Mouse (Mus musculus) forebrain, embryonic 15.5 days (tissue): ENCODE measurements around the gene Cd7. TPM values are rescaled to one million over a fixed set of nuclear protein-coding genes. Genes with fewer than 3 reads are reported as not detected.
"Not testable (repeated sequence)": the region's sequence is repeated elsewhere in the genome, so short reads cannot be mapped to it uniquely, and the experiment has no call there.

Experiments used
- ATAC-seq: fragments of 200-750 bp; cut with Nextera tagmentation; replicated peaks from 2 replicates; pipeline ENCODE4 v1.8.0; 2017; ENCODE audit warnings: mild to moderate bottlenecking, moderate TSS enrichment, moderate library complexity
- H3K27ac ChIP-seq: fragments of 300-500 bp; sonication (generic); replicated peaks from 2 replicates; pipeline ENCODE4 v1.5.1; 2015; ENCODE audit warnings: mild to moderate bottlenecking, inconsistent platforms
- H3K27me3 ChIP-seq: fragments of 300-500 bp; sonication (generic); 2 replicates; pipeline ENCODE4 v1.6.1; 2015; ENCODE audit warnings: inconsistent platforms
- H3K36me3 ChIP-seq: fragments of 300-500 bp; sonication (generic); 2 replicates; pipeline ENCODE4 v1.6.1; 2015; ENCODE audit warnings: mild to moderate bottlenecking, inconsistent platforms
- H3K4me1 ChIP-seq: fragments of 300-500 bp; sonication (generic); 2 replicates; pipeline ENCODE4 v1.6.1; 2015; ENCODE audit warnings: inconsistent platforms
- H3K4me2 ChIP-seq: fragments of 300-500 bp; sonication (generic); replicated peaks from 2 replicates; pipeline ENCODE4 v1.6.1; 2015; ENCODE audit warnings: mild to moderate bottlenecking, inconsistent platforms
- H3K4me3 ChIP-seq: fragments of 300-500 bp; sonication (generic); 2 replicates; pipeline ENCODE4 v1.5.1; 2015; ENCODE audit warnings: mild to moderate bottlenecking, inconsistent platforms
- H3K9ac ChIP-seq: fragments of 300-500 bp; sonication (generic); replicated peaks from 2 replicates; pipeline ENCODE4 v1.6.1; 2015; ENCODE audit warnings: mild to moderate bottlenecking, inconsistent platforms
- H3K9me3 ChIP-seq: fragments of 300-500 bp; sonication (generic); 2 replicates; pipeline ENCODE4 v1.6.1; 2016; ENCODE audit warnings: inconsistent platforms
- WGBS: fragments of 180-500 bp; shearing (Covaris S2); methylation state at CpG from one replicate; pipeline ENCODE4 v1.1.7; 2015; ENCODE audit warnings: mixed read lengths; 5-methylcytosine and 5-hydroxymethylcytosine counted together
- polyA plus RNA-seq: library from polyadenylated mRNA; unstranded; fragments of >200 nt; fragmentation: Nextera tagmentation; extraction: Ambion mirVana; gene quantifications from 2 replicates; pipeline ENCODE4 v1.2.1, GENCODE M21; 2015

Cd7 gene
- polyA plus RNA-seq = not detected in 2 replicates

DNA sequence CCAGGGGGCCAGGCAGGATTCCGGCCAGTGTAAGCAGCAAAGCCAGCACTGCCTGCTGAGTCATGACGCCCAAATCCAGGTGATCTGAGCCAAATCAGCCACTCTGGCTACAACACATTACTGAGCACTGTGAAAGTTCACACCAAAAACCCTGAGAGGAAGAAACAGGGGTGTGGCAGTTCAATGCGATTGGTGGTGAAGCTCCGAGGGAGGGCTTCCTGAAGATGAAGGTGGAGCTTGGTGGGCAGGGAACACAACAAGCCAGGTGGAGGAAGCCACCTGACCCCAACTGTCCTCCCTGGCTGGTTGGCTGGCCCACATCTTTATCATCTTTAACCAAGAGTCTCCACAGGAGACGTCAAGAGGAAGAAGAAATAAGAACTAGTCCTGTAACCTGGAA, at the start of gene Cd7:
TSS of gene Cd7 (minus strand) at position 117 of the 400 bp plus-strand sequence.
- H3K4me1 ChIP-seq = no peaks in the 10 kb centered on the region
- no peaks in the 10 kb centered on the region for H3K27me3 ChIP-seq
- 78% methylated on average over 5 of the region's 5 CpGs for WGBS
- H3K27ac ChIP-seq = no peak within 1 kb of the TSS
- H3K9ac ChIP-seq = no peak within 1 kb of the TSS
- ATAC-seq = no peak
- no peaks in the 10 kb centered on the region for H3K36me3 ChIP-seq
- H3K4me3 ChIP-seq = no peak within 1 kb of the TSS
- no peaks in the 10 kb centered on the region for H3K9me3 ChIP-seq
- no peak within 1 kb of the TSS for H3K4me2 ChIP-seq

DNA sequence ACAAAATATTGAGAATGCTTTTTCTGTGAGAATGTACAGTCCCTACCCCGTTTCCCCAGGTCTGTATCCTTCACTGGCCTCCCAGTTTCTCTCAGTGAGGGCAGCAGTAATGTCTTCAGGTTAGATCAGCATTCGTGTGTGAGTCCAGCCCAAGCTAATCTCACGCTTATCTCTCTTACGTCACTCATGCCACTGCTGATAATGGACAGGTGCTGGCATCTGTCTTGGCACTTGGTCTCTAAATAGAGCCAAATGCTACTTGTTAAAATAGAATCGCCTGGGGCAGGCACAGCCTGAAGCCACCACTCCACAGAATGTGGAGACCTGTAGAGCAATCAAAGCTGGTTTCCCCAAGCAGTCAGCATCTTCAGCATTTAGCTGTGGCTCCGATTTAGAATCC, 49.8 kb upstream of the Cd7 start:
- Histone ChIP-seq H3K27me3 (no peaks in the 10 kb centered on the region), H3K9ac (no peak overlapping the region), H3K4me2 (no peak overlapping the region), H3K27ac (no peak overlapping the region), H3K9me3 (no peaks in the 10 kb centered on the region), H3K4me3 (no peak overlapping the region), H3K36me3 (no peaks in the 10 kb centered on the region), H3K4me1 (no peaks in the 10 kb centered on the region)
- WGBS = 88% methylated on average over 6 of the region's 6 CpGs
- no peak for ATAC-seq

DNA sequence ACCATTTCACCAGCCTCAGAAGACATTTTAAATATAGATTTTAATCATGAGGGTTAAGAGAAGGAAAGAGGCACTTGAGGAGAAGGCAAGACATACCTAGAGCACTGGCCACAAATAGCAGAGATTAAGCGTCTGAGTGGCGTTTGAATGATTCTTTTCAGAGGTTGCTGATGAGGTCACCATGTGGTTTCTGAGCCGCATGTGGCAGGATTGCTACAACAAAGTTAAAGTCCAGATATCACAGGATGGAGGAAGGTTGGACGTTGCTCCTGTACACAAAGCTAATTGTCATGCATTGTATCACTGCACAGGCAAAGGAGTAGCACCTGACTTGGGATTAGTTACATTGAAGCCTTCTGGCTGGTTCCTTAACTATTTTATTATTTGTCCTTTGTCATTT, 47.1 kb upstream of the Cd7 start:
- WGBS = 33% methylated on average over 4 of the region's 4 CpGs

DNA sequence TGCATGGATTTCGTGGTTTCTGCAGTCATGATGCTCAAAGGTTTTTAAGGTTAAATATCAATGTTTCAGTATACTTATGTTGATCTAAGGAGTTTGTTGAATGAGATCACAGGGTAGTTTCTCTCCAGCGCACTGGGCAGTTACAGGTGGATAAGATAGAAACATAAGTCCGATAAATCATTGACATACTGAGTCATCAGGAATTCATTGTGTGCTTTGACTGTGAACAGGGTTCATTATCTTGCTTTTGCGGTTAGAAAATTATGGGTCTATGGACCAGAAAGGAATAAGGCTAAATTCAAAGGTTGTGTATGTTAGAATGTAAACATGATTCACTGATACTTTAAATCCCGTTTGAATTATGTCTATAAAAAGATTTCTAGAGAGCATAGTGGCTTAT, 46.0 kb upstream of the Cd7 start:
- Histone ChIP-seq H3K4me3 (no peak overlapping the region), H3K9me3 (no peaks in the 10 kb centered on the region), H3K36me3 (no peaks in the 10 kb centered on the region), H3K27ac (no peak overlapping the region), H3K4me1 (no peaks in the 10 kb centered on the region), H3K27me3 (no peaks in the 10 kb centered on the region), H3K9ac (no peak overlapping the region), H3K4me2 (no peak overlapping the region)
- ATAC-seq = no peak
- WGBS = 83% methylated on average over 5 of the region's 5 CpGs

More for the DNA sequence above, 47.1 kb upstream of the Cd7 start:
- Histone ChIP-seq H3K4me1 (no peaks in the 10 kb centered on the region), H3K27me3 (no peaks in the 10 kb centered on the region), H3K9me3 (no peaks in the 10 kb centered on the region), H3K4me2 (no peak overlapping the region), H3K27ac (no peak overlapping the region), H3K9ac (no peak overlapping the region), H3K36me3 (no peaks in the 10 kb centered on the region), H3K4me3 (no peak overlapping the region)
- ATAC-seq = no peak

DNA sequence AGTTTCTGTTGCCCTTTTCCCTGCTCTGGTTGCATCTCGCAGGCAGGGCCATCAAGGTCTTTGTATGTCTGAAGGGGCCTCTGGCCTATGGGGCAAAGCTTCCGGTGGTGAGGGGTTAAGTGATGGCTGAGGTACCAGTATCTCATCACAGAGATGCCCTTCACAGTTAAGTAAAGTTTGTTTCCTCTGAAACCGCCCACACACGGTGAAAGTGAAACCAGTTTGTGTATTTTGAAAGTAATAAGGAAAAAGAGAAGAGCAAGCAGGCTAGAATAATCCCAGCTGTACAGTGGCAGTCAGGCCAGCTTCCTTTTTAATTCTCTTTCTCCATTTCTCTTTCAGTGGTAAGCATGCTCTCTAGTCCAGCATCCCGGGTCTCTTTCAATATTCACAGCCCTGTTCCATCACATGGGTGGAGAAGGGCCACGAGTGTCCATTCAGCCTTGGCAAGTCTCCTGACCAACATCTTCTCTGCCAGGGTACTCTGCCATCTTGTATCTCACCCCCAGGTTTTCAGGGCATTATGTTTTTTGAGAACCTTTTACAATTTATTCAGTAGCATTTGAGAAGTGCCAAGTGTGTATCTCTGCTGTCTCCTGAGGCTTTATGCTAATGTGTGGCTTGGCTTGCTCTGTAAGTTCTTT, 43.8 kb upstream of the Cd7 start:
- H3K4me3 ChIP-seq = no peak overlapping the region
- no peaks in the 10 kb centered on the region for H3K36me3 ChIP-seq
- no peaks in the 10 kb centered on the region for H3K27me3 ChIP-seq
- no peak overlapping the region for H3K27ac ChIP-seq
- no peak overlapping the region for H3K9ac ChIP-seq
- no peaks in the 10 kb centered on the region for H3K9me3 ChIP-seq
- H3K4me2 ChIP-seq = no peak overlapping the region
- 83% methylated on average over 6 of the region's 6 CpGs for WGBS
- ATAC-seq = no peak
- no peaks in the 10 kb centered on the region for H3K4me1 ChIP-seq

DNA sequence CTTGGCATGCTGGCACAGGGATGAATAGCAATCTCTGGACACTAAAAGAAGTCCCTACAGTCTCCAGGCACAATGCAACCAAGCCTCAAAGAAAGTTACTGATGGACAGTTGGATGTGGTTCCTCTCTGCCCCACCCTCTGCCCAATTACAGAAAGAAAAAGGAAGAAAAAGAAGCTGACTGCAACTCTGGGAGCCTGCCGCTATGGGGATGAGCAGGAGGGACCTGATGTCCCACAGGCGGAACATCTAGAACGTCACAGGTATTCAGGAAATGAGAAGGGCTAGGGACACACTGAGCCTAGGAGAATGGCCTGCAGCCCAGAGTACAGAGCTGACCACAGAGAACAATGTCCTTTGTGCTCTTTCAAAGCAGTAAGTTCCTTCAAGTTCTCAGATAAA, 43.0 kb upstream of the Cd7 start:
- no peaks in the 10 kb centered on the region for H3K9me3 ChIP-seq
- no peaks in the 10 kb centered on the region for H3K4me1 ChIP-seq
- H3K4me3 ChIP-seq = no peak overlapping the region
- H3K36me3 ChIP-seq = no peaks in the 10 kb centered on the region
- H3K27ac ChIP-seq = no peak overlapping the region
- H3K27me3 ChIP-seq = no peaks in the 10 kb centered on the region
- no peak overlapping the region for H3K4me2 ChIP-seq
- no peak for ATAC-seq
- no peak overlapping the region for H3K9ac ChIP-seq
- 90% methylated on average over 3 of the region's 3 CpGs for WGBS

DNA sequence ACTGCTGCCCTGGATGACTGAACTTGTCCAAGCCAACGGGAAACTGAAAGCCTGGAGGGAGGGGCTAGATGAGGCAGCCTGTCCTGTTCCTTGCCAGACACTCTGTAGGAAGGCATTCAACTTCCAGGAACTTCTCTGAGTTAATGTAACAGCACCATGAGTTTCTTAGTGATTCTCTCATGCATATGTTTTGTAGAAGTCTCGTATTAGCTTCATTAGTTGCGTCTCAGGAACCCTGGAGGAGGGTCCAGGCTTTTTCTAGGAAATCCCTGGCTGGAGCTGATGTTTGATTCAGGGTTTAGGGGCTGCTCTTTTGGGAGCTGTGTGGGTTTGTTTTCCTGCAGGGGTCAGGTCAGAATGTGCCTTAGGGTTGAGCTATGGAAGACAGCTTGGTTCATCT, 41.9 kb upstream of the Cd7 start, which contains the start of gene Sectm1a:
TSS of gene Sectm1a (minus strand) at position 101 of the 400 bp plus-strand sequence.
- no peaks in the 10 kb centered on the region for H3K27me3 ChIP-seq
- H3K36me3 ChIP-seq = no peaks in the 10 kb centered on the region
- H3K27ac ChIP-seq = no peak within 1 kb of the TSS
- whole genome bisulfite sequencing = 72% methylated on average over 3 of the region's 3 CpGs
- no peak within 1 kb of the TSS for H3K4me2 ChIP-seq
- no peaks in the 10 kb centered on the region for H3K9me3 ChIP-seq
- H3K9ac ChIP-seq = no peak within 1 kb of the TSS
- no peak within 1 kb of the TSS for H3K4me3 ChIP-seq
- ATAC-seq = no peak
- no peaks in the 10 kb centered on the region for H3K4me1 ChIP-seq

DNA sequence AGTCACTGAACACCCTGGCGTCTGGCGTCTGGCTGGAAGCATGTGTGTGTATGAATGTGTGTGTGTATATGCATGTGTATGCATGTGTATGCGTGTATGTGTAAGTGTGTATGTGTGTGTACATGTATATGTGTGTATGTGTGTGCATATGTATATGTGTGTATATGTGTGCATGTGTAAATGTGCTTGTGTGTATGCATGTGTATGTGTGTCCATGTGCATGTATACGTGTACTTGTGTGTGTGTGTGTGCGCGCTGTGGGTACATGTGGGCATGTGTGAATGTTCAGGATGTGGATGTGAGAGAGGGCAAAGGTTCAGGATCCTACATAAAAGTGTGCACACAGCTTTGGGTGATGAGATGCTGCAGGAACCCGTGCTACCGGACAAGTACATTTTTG, 41.1 kb upstream of the Cd7 start:
- no peaks in the 10 kb centered on the region for H3K36me3 ChIP-seq
- no peak overlapping the region for H3K4me2 ChIP-seq
- H3K4me1 ChIP-seq = no peaks in the 10 kb centered on the region
- no peaks in the 10 kb centered on the region for H3K27me3 ChIP-seq
- 90% methylated on average over 8 of the region's 8 CpGs for WGBS
- no peaks in the 10 kb centered on the region for H3K9me3 ChIP-seq
- H3K4me3 ChIP-seq = no peak overlapping the region
- no peak overlapping the region for H3K27ac ChIP-seq
- no peak overlapping the region for H3K9ac ChIP-seq
- ATAC-seq = no peak

DNA sequence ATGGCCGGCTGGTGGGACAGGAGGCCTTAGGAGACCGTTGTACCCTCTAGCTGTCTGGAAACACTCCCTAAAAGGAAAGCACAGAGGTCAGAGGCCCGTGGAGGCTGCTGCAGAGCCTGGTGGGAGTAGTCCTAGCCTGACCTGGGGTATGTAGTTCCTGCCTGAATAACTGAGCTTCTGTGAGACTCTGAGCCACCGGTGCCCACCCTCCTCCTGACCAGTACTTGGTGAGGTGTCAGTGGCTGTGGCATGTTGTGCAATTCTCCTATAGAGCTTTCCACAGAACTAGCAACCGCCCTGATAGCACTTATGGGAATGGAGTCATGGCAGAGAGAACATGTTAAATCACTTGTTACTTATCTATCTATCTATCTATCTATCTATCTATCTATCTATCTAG, 36.4 kb upstream of the Cd7 start:
- no peaks in the 10 kb centered on the region for H3K4me1 ChIP-seq
- ATAC-seq = no peak
- no peak overlapping the region for H3K4me3 ChIP-seq
- H3K4me2 ChIP-seq = no peak overlapping the region
- H3K9me3 ChIP-seq = no peaks in the 10 kb centered on the region
- WGBS = 78% methylated on average over 5 of the region's 5 CpGs
- no peaks in the 10 kb centered on the region for H3K27me3 ChIP-seq
- H3K9ac ChIP-seq = no peak overlapping the region
- H3K36me3 ChIP-seq = no peaks in the 10 kb centered on the region
- H3K27ac ChIP-seq = no peak overlapping the region

DNA sequence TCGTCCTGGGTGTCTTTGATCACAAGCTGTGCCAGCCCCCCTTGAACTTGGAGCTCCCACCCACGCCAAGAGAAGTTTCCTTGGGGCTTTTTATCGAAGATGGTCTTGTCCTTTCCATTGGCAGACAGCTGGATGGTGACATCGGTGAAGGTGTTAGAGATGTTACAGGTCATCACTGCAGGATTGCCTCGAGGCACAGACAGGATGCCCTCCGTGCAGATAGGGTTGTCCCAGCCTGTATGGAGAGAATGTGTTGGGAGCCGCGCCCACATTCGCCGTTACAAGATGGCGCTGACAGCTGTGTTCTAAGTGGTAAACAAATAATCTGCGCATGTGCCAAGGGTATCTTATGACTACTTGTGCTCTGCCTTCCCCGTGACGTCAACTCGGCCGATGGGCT, 30.4 kb upstream of the Cd7 start:
- 93% methylated on average over 12 of the region's 16 CpGs for WGBS
- not testable (repeated sequence) for H3K4me1 ChIP-seq, H3K27ac ChIP-seq, H3K9me3 ChIP-seq, H3K27me3 ChIP-seq, H3K36me3 ChIP-seq, H3K4me3 ChIP-seq, H3K9ac ChIP-seq, H3K4me2 ChIP-seq, ATAC-seq

DNA sequence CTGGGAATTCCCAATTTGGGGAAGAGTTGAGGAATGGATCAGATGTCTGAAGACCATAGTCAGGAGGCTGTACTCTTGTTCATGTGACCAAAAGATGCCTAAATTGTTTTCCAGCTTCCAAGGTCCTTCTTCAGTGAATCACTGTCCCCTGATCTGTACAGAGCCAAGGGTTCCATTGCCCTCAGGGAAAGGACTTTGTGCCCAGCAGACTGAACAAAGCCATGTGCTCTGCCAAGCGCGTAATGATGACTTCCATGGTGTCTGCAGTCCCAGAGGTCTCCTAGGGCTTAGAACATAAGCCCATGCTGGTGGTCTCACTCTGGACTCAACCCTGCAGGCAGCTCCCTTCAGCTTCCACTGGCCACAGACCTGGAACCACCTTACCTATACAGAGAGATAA, 28.7 kb upstream of the Cd7 start:
- WGBS = 97% methylated on average over 2 of the region's 2 CpGs
- H3K36me3 ChIP-seq = no peaks in the 10 kb centered on the region
- H3K4me1 ChIP-seq = no peaks in the 10 kb centered on the region
- H3K4me2 ChIP-seq = no peak overlapping the region
- no peak for ATAC-seq
- no peak overlapping the region for H3K4me3 ChIP-seq
- no peaks in the 10 kb centered on the region for H3K27me3 ChIP-seq
- no peaks in the 10 kb centered on the region for H3K9me3 ChIP-seq
- no peak overlapping the region for H3K27ac ChIP-seq
- H3K9ac ChIP-seq = no peak overlapping the region

DNA sequence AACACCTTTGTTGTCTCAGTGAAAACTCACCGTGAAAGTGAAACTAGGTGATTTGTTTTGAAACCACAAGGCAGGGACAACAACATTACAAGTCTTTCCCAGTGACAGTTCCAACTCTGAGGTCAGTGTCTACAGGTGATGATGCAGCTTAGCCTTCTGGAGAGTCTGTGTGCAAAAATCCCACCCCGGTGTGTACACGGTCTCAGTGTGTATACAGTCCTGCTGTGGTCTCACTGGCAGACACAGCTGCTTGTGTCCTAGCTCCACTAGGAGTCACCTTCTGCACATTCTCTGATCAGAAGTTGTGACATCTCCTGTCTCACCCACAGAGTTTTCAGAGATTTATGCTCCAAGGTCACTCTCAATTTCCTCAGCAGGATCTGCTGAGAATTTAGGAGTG, 25.0 kb upstream of the Cd7 start:
- no peak overlapping the region for H3K4me2 ChIP-seq
- H3K4me1 ChIP-seq = no peaks in the 10 kb centered on the region
- ATAC-seq = no peak
- no peaks in the 10 kb centered on the region for H3K9me3 ChIP-seq
- no peak overlapping the region for H3K27ac ChIP-seq
- 83% methylated on average over 3 of the region's 3 CpGs for WGBS
- H3K4me3 ChIP-seq = no peak overlapping the region
- no peaks in the 10 kb centered on the region for H3K27me3 ChIP-seq
- no peak overlapping the region for H3K9ac ChIP-seq
- no peaks in the 10 kb centered on the region for H3K36me3 ChIP-seq

DNA sequence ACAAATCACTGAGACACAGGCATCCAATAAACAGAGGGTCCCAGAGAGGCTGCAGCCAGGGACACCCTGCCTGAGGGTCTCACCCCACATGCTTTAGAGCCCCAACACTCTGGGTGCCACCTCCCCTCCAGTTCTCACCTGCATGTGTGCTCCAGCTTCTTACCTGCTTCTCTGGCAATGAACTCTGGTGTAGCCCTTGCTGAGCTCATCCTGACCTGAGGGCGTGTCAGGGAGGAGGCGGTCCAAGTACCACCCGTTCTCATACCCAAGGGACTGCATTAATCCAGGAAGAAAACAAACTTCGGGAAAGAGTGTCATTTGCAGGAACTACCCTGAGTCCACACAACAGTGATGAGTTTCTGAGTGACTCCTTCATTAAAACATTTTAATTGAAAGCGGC, 24.2 kb upstream of the Cd7 start, which contains the start of gene Sectm1b:
TSS of gene Sectm1b (minus strand) at position 191 of the 400 bp plus-strand sequence.
- Histone ChIP-seq H3K9me3 (no peaks in the 10 kb centered on the region), H3K27me3 (no peaks in the 10 kb centered on the region), H3K9ac (no peak within 1 kb of the TSS), H3K4me1 (no peaks in the 10 kb centered on the region), H3K4me3 (no peak within 1 kb of the TSS), H3K27ac (no peak within 1 kb of the TSS), H3K4me2 (no peak within 1 kb of the TSS), H3K36me3 (no peaks in the 10 kb centered on the region)
- ATAC-seq = no peak
- WGBS = 86% methylated on average over 5 of the region's 5 CpGs
